Mouse (Mus musculus): ENCODE results near the gene Gm13288. TPM values are rescaled to one million over a fixed set of nuclear protein-coding genes. Genes with fewer than 3 reads are reported as not detected.
A peak's percentile ranks its signal among the peaks of the same experiment; 100 is the strongest.
"Not testable (repeated sequence)": the region's sequence is repeated elsewhere in the genome, so short reads cannot be mapped to it uniquely, and the experiment has no call there.

The Gm13288 gene
- polyA plus RNA-seq, 1 experiment from 2014 or later = 0.09 TPM

- not testable (repeated sequence) for H3K36me3 ChIP-seq (ENCODE audit: insufficient read depth, low read length)
- 75% methylated on average over 6 of the region's 8 CpGs for whole genome bisulfite sequencing
These were observed 43.6 kb upstream of the Gm13288 start for GRCm38 (mm10) chr4:88761776-88762175.

DNA sequence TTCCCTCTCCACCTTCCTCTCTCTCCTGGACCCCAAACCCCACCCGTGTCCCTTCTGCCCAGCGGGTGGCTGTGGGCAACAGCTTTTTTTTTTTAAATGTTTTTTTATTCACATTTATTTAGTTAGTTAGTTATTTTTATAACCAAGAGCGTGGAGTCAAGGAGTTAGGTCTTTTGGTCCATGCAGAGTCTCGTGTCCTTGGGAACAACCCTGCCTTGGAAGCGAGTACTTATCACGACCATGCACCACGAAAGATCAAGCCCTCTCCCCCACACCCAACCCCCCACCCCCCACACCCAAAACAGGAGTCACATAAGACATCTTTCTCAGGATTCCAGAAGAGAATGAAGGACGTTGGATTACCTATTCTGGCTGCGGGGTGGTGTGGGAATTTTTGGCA lies 43.0 kb upstream of the Gm13288 start:
- H3K9me3 ChIP-seq (replicated peaks; ENCODE audit: low read length); H3K27ac ChIP-seq; H3K4me2 ChIP-seq (ENCODE audit: low read length); H3K4me3 ChIP-seq (replicated peaks; ENCODE audit: low read depth, low read length); H3K27me3 ChIP-seq (ENCODE audit: insufficient read depth, low read length); H3K9ac ChIP-seq (ENCODE audit: low read depth, low read length); H3K36me3 ChIP-seq (ENCODE audit: insufficient read depth, low read length); H3K4me1 ChIP-seq (replicated peaks; ENCODE audit: insufficient read depth, low read length); DNase-seq (ENCODE audit: low spot score); ATAC-seq (replicated peaks; ENCODE audit: low FRiP score, low read depth): not testable (repeated sequence)
- 53% methylated on average over 9 of the region's 9 CpGs for WGBS

More at GRCm38 (mm10) chr4:88761776-88762175, 43.6 kb upstream of the Gm13288 start:
- H3K27me3 ChIP-seq (ENCODE audit: insufficient read depth, low read length); H3K9ac ChIP-seq (ENCODE audit: low read depth, low read length); H3K4me2 ChIP-seq (ENCODE audit: low read length); H3K27ac ChIP-seq; H3K9me3 ChIP-seq (replicated peaks; ENCODE audit: low read length); ATAC-seq (replicated peaks; ENCODE audit: low FRiP score, low read depth); H3K4me3 ChIP-seq (replicated peaks; ENCODE audit: low read depth, low read length); H3K4me1 ChIP-seq (replicated peaks; ENCODE audit: insufficient read depth, low read length); DNase-seq (ENCODE audit: low spot score): not testable (repeated sequence)
- 0 out of 2 replicates have a peak, but pooled peaks have one; percentile 8 for TF ChIP-seq CTCF (IDR thresholded peaks at IDR 0.05; ENCODE audit: low read depth)

DNA sequence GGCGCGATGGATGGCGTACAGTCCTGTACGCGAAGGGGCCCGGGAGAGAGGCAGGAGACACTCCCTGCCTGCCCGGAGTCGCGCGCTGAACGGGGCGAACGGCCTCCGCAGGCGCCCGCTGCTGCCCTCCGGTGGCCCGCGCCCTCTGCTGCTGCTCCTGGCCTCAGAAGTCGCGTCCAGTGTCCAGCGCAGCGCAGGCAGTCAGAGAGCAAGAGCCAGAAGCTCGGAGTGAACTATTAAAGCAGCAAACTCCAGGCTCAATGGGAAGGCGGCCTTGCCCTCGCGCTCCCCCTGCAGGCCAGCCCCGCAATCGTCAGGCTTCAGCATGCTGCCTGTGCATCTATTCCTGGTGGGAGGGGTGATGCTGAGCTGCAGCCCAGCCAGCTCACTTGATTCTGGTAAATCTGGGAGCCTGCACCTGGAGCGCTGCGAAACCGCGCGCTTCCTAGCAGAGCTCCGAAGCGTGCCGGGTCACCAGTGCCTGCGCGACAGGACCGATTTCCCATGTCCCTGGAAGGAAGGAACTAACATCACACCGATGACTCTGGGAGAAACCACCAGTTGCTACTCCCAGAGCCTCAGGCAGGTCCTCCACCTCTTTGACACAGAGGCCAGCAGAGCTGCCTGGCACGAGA lies 41.8 kb upstream of the Gm13288 start:
- ATAC-seq (replicated peaks; ENCODE audit: low FRiP score, low read depth); H3K9me3 ChIP-seq (replicated peaks; ENCODE audit: low read length); H3K9ac ChIP-seq (ENCODE audit: low read depth, low read length); H3K27me3 ChIP-seq (ENCODE audit: insufficient read depth, low read length); H3K4me1 ChIP-seq (replicated peaks; ENCODE audit: insufficient read depth, low read length); H3K4me3 ChIP-seq (replicated peaks; ENCODE audit: low read depth, low read length); H3K36me3 ChIP-seq (ENCODE audit: insufficient read depth, low read length): not testable (repeated sequence)
- H3K27ac ChIP-seq = peak overlapping the region; percentile 54
- peak overlapping the region; percentile 25; the same call in 1 of the 2 replicates for H3K4me2 ChIP-seq (ENCODE audit: low read length)
- WGBS = 2% methylated on average over 22 of the region's 42 CpGs
- TF ChIP-seq CTCF (IDR thresholded peaks at IDR 0.05; ENCODE audit: low read depth) = peak; percentile 72
- peak; percentile 90 for DNase-seq (ENCODE audit: low spot score)

GRCm38 (mm10) chr4:88773534-88773933 lies 31.8 kb upstream of the Gm13288 start, which contains the start of gene Gm13290:
Gene Gm13290 (plus strand): TSS chr4:88773834.
- H3K36me3 ChIP-seq (ENCODE audit: insufficient read depth, low read length); H3K4me2 ChIP-seq (ENCODE audit: low read length): not testable (repeated sequence)
- no CpG with 5 or more reads among the region's 32 CpGs for WGBS

DNA sequence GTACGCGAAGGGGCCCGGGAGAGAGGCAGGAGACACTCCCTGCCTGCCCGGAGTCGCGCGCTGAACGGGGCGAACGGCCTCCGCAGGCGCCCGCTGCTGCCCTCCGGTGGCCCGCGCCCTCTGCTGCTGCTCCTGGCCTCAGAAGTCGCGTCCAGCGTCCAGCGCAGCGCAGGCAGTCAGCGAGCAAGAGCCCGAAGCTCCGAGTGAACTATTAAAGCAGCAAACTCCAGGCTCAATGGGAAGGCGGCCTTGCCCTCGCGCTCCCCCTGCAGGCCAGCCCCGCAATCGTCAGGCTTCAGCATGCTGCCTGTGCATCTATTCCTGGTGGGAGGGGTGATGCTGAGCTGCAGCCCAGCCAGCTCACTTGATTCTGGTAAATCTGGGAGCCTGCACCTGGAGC lies 28.7 kb upstream of the Gm13288 start, which contains the start of gene Gm13289:
Gene Gm13289 (plus strand): TSS at position 301 of the 400 bp plus-strand sequence.
- DNase-seq (ENCODE audit: low spot score); H3K9me3 ChIP-seq (replicated peaks; ENCODE audit: low read length); H3K27ac ChIP-seq; H3K9ac ChIP-seq (ENCODE audit: low read depth, low read length); ATAC-seq (replicated peaks; ENCODE audit: low FRiP score, low read depth); H3K4me1 ChIP-seq (replicated peaks; ENCODE audit: insufficient read depth, low read length); H3K27me3 ChIP-seq (ENCODE audit: insufficient read depth, low read length); H3K4me2 ChIP-seq (ENCODE audit: low read length); H3K36me3 ChIP-seq (ENCODE audit: insufficient read depth, low read length); H3K4me3 ChIP-seq (replicated peaks; ENCODE audit: low read depth, low read length): not testable (repeated sequence)
- no CpG with 5 or more reads among the region's 29 CpGs for WGBS

More at GRCm38 (mm10) chr4:88773534-88773933, 31.8 kb upstream of the Gm13288 start, which contains the start of gene Gm13290:
- not testable (repeated sequence) for H3K9me3 ChIP-seq (replicated peaks; ENCODE audit: low read length); H3K4me1 ChIP-seq (replicated peaks; ENCODE audit: insufficient read depth, low read length); H3K4me3 ChIP-seq (replicated peaks; ENCODE audit: low read depth, low read length); H3K9ac ChIP-seq (ENCODE audit: low read depth, low read length); H3K27me3 ChIP-seq (ENCODE audit: insufficient read depth, low read length); H3K27ac ChIP-seq; DNase-seq (ENCODE audit: low spot score); ATAC-seq (replicated peaks; ENCODE audit: low FRiP score, low read depth)

DNA sequence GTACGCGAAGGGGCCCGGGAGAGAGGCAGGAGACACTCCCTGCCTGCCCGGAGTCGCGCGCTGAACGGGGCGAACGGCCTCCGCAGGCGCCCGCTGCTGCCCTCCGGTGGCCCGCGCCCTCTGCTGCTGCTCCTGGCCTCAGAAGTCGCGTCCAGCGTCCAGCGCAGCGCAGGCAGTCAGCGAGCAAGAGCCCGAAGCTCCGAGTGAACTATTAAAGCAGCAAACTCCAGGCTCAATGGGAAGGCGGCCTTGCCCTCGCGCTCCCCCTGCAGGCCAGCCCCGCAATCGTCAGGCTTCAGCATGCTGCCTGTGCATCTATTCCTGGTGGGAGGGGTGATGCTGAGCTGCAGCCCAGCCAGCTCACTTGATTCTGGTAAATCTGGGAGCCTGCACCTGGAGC lies 25.8 kb upstream of the Gm13288 start, which contains the start of gene Gm13272:
Gene Gm13272 (plus strand): TSS at position 301 of the 400 bp plus-strand sequence.
- not testable (repeated sequence) for H3K27ac ChIP-seq; ATAC-seq (replicated peaks; ENCODE audit: low FRiP score, low read depth)

DNA sequence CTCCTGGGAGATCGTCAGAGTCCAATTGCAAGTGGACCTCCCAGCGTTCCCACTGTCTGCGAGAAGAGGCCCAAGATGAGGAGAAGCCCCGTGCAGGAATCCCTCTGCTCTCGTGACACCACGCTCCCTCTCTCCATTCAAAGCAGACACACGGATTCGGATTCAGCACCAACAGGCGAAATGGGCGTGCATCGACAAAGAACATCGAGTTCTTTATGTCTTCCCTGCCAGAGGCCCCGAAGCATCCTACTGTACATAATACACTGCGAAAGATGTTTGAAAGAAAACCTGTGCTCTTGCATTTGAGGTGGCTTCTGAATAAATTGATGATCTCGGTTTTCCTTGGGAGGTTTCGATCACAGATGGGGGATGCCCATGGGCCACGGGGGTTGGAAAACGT lies 25.0 kb upstream of the Gm13288 start:
- ATAC-seq (replicated peaks; ENCODE audit: low FRiP score, low read depth); H3K4me1 ChIP-seq (replicated peaks; ENCODE audit: insufficient read depth, low read length); DNase-seq (ENCODE audit: low spot score); H3K9ac ChIP-seq (ENCODE audit: low read depth, low read length); H3K27ac ChIP-seq; H3K27me3 ChIP-seq (ENCODE audit: insufficient read depth, low read length); H3K4me3 ChIP-seq (replicated peaks; ENCODE audit: low read depth, low read length); H3K9me3 ChIP-seq (replicated peaks; ENCODE audit: low read length); H3K4me2 ChIP-seq (ENCODE audit: low read length); H3K36me3 ChIP-seq (ENCODE audit: insufficient read depth, low read length): not testable (repeated sequence)
- WGBS = 50% methylated on average over 15 of the region's 18 CpGs

More for the DNA sequence above, 25.8 kb upstream of the Gm13288 start, which contains the start of gene Gm13272:
- no CpG with 5 or more reads among the region's 29 CpGs for WGBS
- not testable (repeated sequence) for H3K36me3 ChIP-seq (ENCODE audit: insufficient read depth, low read length); H3K4me1 ChIP-seq (replicated peaks; ENCODE audit: insufficient read depth, low read length); H3K9ac ChIP-seq (ENCODE audit: low read depth, low read length); DNase-seq (ENCODE audit: low spot score); H3K27me3 ChIP-seq (ENCODE audit: insufficient read depth, low read length); H3K4me2 ChIP-seq (ENCODE audit: low read length); H3K4me3 ChIP-seq (replicated peaks; ENCODE audit: low read depth, low read length); H3K9me3 ChIP-seq (replicated peaks; ENCODE audit: low read length)

DNA sequence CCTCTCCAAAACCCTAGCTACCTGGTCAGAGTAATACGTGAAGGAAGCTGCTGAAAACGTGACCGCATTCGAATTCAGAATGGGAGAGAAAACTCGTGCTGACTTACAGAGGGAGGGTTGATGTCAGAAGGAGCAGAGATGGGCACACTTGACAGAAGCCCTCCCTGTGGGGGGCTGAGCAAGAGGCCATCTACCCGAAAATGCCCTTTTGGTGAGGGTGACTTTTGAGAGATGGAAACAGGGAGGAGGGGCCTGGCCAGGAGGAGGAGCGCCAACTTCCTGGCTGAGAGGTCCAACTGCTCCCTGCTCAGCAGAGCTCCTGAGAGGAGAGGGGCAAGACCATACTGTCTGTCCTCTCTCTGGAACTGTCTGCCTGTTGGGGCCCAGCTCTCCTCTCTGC lies 23.5 kb upstream of the Gm13288 start, which contains the start of gene Ifnz:
Gene Ifnz (plus strand): TSS at position 301 of the 400 bp plus-strand sequence.
- Histone ChIP-seq H3K27ac (peak within 1 kb of the TSS; percentile 50; the same call in 1 of the 2 replicates), H3K4me2 (ENCODE audit: low read length) (peak within 1 kb of the TSS; percentile 35; the same call in 1 of the 2 replicates)
- DNase-seq (ENCODE audit: low spot score); H3K27me3 ChIP-seq (ENCODE audit: insufficient read depth, low read length); H3K9me3 ChIP-seq (replicated peaks; ENCODE audit: low read length); H3K4me1 ChIP-seq (replicated peaks; ENCODE audit: insufficient read depth, low read length); H3K36me3 ChIP-seq (ENCODE audit: insufficient read depth, low read length); H3K9ac ChIP-seq (ENCODE audit: low read depth, low read length); H3K4me3 ChIP-seq (replicated peaks; ENCODE audit: low read depth, low read length); ATAC-seq (replicated peaks; ENCODE audit: low FRiP score, low read depth): not testable (repeated sequence)
- WGBS = 25% methylated on average over 3 of the region's 7 CpGs

DNA sequence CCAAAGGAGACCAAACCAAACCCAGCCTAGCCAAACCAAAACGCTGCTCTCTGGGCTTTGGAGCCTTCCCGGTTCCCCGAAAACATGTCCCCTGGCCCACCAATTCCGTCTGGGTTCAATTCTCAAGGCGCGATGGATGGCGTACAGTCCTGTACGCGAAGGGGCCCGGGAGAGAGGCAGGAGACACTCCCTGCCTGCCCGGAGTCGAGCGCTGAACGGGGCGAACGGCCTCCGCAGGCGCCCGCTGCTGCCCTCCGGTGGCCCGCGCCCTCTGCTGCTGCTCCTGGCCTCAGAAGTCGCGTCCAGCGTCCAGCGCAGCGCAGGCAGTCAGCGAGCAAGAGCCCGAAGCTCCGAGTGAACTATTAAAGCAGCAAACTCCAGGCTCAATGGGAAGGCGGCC lies 23.0 kb upstream of the Gm13288 start:
- ATAC-seq (replicated peaks; ENCODE audit: low FRiP score, low read depth); H3K4me1 ChIP-seq (replicated peaks; ENCODE audit: insufficient read depth, low read length); H3K4me3 ChIP-seq (replicated peaks; ENCODE audit: low read depth, low read length); H3K9ac ChIP-seq (ENCODE audit: low read depth, low read length); H3K36me3 ChIP-seq (ENCODE audit: insufficient read depth, low read length); DNase-seq (ENCODE audit: low spot score); H3K9me3 ChIP-seq (replicated peaks; ENCODE audit: low read length); H3K27me3 ChIP-seq (ENCODE audit: insufficient read depth, low read length): not testable (repeated sequence)
- Histone ChIP-seq H3K27ac (peak overlapping the region; percentile 50; the same call in 1 of the 2 replicates), H3K4me2 (ENCODE audit: low read length) (peak overlapping the region; percentile 35; the same call in 1 of the 2 replicates)
- 0% methylated on average over 3 of the region's 31 CpGs for WGBS
